Mouse (Mus musculus) forebrain, embryonic 10.5 days (tissue): ENCODE data around the gene Rnf115. TPM values are rescaled to one million over a fixed set of nuclear protein-coding genes. Genes with fewer than 3 reads are reported as not detected.
A peak's percentile ranks its signal among the peaks of the same experiment; 100 is the strongest.

Source experiments
- DNase-seq: peaks from one replicate; pipeline ENCODE4 v3.0.0-alpha.2; 2017; ENCODE audit warnings: low spot score; ENCODE audit errors: extremely low spot score
- H3K27ac ChIP-seq: fragments of 300-500 bp; sonication (generic); 2 replicates; pipeline ENCODE4 v1.5.1; 2016; ENCODE audit warnings: mild to moderate bottlenecking
- H3K27me3 ChIP-seq: fragments of 300-500 bp; sonication (generic); 2 replicates; pipeline ENCODE4 v1.6.1; 2016; ENCODE audit warnings: mild to moderate bottlenecking; ENCODE audit not compliant: poor library complexity, severe bottlenecking
- H3K36me3 ChIP-seq: fragments of 300-500 bp; sonication (generic); replicated peaks from 2 replicates; pipeline ENCODE4 v1.6.1; 2016; ENCODE audit warnings: mild to moderate bottlenecking, moderate library complexity
- H3K4me1 ChIP-seq: fragments of 300-500 bp; sonication (generic); 2 replicates; pipeline ENCODE4 v1.6.1; 2016
- H3K4me3 ChIP-seq: fragments of 300-500 bp; sonication (generic); 2 replicates; pipeline ENCODE4 v1.5.1; 2016; ENCODE audit warnings: mild to moderate bottlenecking, moderate library complexity
- H3K9me3 ChIP-seq: fragments of 300-500 bp; sonication (generic); 2 replicates; pipeline ENCODE4 v1.6.1; 2016; ENCODE audit warnings: mild to moderate bottlenecking, moderate library complexity
- WGBS: fragments of 180-500 bp; shearing (Covaris S2); methylation state at CpG from one replicate; pipeline ENCODE4 v1.1.7; 2016; 5-methylcytosine and 5-hydroxymethylcytosine counted together
- polyA plus RNA-seq: library from polyadenylated mRNA; unstranded; fragments of >200 nt; fragmentation: Nextera tagmentation; extraction: Ambion mirVana; gene quantifications from 2 replicates; pipeline ENCODE4 v1.2.1, GENCODE M21; 2016

Gene Rnf115
- polyA plus RNA-seq, 1 experiment from 2014 or later, result 70.5 TPM

DNA sequence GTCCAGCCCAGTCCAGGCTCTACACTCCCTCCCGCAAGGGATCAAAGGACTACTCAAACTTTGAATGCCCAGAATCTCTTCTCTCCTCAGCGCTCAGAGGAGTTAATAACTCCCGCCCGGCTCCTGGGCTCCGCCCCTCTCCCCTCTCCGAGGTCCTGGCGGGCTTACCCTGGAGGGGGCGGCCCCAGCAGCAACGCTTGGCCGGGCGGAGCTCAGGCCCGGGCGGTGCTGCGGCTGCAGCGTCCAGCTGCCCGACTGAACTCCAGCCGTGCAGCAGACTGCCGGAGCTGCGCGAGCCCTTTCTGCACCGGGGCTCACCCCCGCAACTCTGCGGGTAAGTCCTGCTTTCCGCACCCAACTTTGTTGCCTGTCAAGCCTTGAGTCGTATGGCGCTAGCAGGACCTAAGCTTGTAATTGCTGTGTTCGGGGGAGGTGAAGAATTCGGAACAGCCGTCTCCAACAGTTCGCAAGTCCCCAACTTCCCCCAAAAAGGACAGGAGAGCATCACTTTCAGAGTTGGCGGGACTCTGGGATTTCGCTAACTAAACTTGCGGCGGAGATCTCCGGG lies 31.2 kb upstream of the Rnf115 start, which contains the start of gene Pias3:
Gene Pias3 (plus strand): TSS at position 187 of the 568 bp plus-strand sequence.
- Histone ChIP-seq H3K27me3 (no peaks in the 10 kb centered on the region), H3K4me1 (peaks cover 54% of the 10 kb centered on the region), H3K9me3 (no peaks in the 10 kb centered on the region), H3K36me3 (peaks cover 20% of the 10 kb centered on the region), H3K4me3 (peak within 1 kb of the TSS; percentile 86), H3K27ac (peak within 1 kb of the TSS; percentile 98)
- under 1% methylated on average over 35 of the region's 35 CpGs for WGBS
- DNase-seq, result peak; percentile 84

DNA sequence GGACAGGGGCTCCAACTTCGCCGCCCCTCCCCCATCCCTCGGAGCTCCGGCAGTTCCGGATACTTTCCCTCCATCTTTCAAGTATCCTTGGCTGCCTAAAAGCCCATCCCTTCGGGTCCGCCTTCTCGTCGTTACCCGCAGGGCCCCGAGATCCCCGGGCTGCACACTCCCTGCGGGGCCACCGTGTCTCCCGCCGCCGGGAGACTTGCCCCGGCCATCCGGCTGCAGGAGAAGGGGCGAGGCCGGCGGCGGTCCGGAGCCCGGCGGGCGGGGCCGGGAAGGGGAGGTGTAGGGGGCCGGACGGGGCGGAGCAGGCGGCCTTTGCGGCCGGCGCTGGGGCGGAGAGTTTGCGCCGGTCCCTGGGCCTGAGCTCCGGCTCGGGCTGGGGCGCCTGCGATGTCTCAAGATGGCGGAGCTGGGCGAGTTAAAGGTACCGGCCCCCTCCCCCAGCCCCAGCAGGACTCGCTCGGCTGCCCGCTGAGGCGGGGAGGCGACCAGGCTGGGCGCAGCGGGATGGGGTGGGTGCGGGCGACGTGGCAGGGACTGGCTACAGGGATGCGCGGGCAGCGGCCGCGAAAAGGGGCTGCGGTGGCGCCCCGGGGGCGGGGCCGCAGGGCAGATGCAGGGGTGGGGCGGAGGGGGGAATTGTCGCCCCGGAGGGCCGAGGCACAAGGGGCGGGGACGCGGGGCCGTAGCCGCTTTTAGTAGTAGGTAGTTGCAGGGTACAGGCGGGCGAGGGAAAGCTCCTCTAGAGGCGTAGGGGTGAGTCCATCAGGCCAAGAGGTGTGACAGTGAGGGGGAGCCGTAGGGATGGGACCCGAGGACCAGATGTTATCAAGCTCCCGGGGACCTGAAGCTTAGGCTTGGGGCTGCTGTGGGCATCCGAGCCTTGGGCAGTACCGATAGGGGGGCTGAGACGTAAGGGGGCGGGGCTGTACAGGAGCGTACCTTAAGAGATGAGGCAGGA lies 30.4 kb upstream of the Rnf115 start:
- Histone ChIP-seq H3K4me3 (peak overlapping the region; percentile 86), H3K36me3 (peaks cover 28% of the 10 kb centered on the region), H3K4me1 (peaks cover 54% of the 10 kb centered on the region), H3K27me3 (no peaks in the 10 kb centered on the region), H3K9me3 (no peaks in the 10 kb centered on the region), H3K27ac (peak overlapping the region; percentile 98)
- WGBS, result under 1% methylated on average over 85 of the region's 85 CpGs
- peak; percentile 88 for DNase-seq

DNA sequence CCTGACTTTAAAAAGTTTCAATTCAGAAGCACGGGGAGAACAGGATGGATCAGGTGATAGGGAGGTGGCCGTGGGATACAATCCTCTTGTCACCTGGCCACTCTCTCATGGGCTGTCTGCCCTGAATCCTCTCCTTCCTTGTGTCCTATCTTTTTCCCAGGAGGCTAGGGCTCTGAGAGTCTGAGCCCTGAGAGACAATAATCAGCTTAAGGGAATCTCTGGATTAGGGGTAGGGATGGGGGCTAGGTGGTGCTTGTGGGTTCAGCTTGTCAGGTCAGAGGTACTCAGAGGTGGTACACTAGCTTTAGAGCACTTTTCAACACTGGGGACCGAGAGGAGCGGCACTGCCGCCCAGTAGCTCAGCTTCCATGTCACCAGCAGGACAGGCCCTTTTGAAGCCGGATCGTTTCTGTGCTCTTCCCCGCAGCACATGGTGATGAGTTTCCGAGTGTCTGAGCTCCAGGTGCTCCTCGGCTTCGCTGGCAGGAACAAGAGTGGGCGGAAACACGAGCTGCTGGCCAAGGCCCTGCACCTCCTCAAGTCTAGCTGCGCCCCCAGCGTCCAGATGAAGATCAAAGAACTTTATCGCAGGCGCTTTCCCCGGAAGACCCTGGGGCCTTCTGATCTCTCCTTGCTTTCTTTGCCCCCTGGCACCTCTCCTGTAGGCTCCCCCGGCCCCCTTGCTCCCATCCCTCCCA lies 28.3 kb upstream of the Rnf115 start:
- no peak for DNase-seq
- H3K27me3 ChIP-seq, result no peaks in the 10 kb centered on the region
- H3K4me3 ChIP-seq, result no peak overlapping the region
- peaks cover 47% of the 10 kb centered on the region for H3K4me1 ChIP-seq
- no peak overlapping the region for H3K27ac ChIP-seq
- H3K9me3 ChIP-seq, result no peaks in the 10 kb centered on the region
- 54% methylated on average over 19 of the region's 19 CpGs for WGBS
- peaks cover 47% of the 10 kb centered on the region for H3K36me3 ChIP-seq

DNA sequence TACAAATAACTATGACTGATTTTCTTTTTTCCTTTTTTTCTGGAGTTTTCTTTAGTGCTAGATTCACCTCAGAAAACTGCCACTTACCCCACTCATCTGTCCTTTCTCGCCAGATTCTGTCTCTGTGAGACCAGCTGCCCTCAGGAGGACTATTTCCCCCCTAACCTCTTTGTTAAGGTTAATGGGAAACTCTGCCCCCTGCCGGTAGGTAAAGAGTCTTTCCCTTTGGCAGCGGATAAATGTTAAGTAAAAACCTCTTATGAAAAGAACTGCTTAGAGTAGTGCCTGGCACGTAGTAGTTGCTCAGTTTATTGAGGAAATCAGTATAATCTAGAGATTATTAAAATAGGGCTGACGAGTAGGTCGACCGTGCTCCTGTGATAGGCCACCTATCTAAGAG lies 27.1 kb upstream of the Rnf115 start:
- H3K27me3 ChIP-seq, result no peaks in the 10 kb centered on the region
- H3K36me3 ChIP-seq, result peaks cover 60% of the 10 kb centered on the region
- no peak overlapping the region for H3K27ac ChIP-seq
- H3K4me3 ChIP-seq, result no peak overlapping the region
- no peak for DNase-seq
- 56% methylated on average over 7 of the region's 7 CpGs for WGBS
- no peaks in the 10 kb centered on the region for H3K9me3 ChIP-seq
- peaks cover 46% of the 10 kb centered on the region for H3K4me1 ChIP-seq

DNA sequence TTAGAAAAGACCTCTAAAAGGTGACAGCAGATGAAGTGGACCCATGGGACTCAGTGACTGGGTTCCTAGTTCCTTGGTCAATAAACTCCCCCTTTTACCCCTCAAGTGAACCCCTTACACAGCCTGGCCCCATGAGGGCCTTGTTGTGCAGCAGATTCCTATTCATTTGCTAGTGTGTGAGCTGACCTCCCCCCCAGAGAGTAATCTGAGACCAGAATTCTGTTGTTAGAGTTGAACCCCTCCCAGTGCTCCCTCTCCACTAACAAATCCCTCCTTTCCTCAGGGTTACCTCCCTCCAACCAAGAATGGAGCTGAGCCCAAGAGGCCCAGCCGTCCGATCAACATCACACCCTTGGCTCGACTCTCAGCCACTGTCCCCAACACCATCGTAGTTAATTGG lies 26.5 kb upstream of the Rnf115 start:
- WGBS, result 94% methylated on average over 4 of the region's 4 CpGs
- Histone ChIP-seq H3K4me1 (peaks cover 39% of the 10 kb centered on the region), H3K27ac (no peak overlapping the region), H3K36me3 (peaks cover 66% of the 10 kb centered on the region), H3K4me3 (no peak overlapping the region), H3K9me3 (no peaks in the 10 kb centered on the region), H3K27me3 (no peaks in the 10 kb centered on the region)
- no peak for DNase-seq

DNA sequence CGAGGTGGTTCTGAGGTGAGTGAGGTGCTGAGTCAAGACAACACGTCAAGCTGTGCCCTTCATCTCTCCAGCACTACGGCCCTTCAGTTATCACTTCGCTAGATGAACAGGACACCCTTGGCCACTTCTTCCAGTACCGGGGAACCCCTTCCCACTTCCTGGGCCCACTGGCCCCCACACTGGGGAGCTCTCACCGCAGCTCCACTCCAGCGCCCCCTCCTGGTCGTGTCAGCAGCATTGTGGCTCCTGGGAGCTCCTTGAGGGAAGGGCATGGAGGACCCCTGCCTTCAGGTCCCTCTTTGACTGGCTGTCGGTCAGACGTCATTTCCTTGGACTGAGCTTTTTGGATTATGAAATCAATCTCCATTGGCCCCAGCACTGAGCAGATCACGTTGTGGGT lies 22.7 kb upstream of the Rnf115 start:
- Histone ChIP-seq H3K9me3 (no peaks in the 10 kb centered on the region), H3K4me1 (peaks cover 18% of the 10 kb centered on the region), H3K27me3 (peaks cover 16% of the 10 kb centered on the region), H3K4me3 (no peak overlapping the region), H3K27ac (no peak overlapping the region), H3K36me3 (peaks cover 67% of the 10 kb centered on the region)
- WGBS, result 75% methylated on average over 11 of the region's 11 CpGs
- DNase-seq, result no peak

DNA sequence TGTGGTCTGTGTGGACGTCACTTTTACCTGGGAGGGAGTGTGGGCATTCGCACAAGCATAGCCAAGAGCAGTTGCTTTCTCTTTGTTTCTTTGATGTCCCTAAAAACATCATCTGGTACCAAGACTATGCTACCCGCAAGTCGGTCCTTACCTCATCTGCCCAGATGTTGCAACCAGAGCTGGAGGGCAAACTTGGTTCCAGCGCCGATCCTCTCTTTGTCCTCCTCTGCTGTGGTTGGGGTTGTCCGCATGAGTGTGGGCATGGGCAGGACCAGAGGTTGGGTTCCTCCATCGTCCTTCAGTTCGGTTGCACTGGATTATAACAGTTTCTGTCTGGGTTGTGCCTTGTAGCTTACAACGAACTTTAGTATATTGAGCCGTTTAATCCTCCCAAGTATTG lies 21.2 kb upstream of the Rnf115 start:
- H3K27me3 ChIP-seq, result peaks cover 16% of the 10 kb centered on the region
- H3K4me3 ChIP-seq, result no peak overlapping the region
- H3K4me1 ChIP-seq, result peaks cover 12% of the 10 kb centered on the region
- DNase-seq, result no peak
- peaks cover 67% of the 10 kb centered on the region for H3K36me3 ChIP-seq
- 93% methylated on average over 11 of the region's 11 CpGs for WGBS
- no peaks in the 10 kb centered on the region for H3K9me3 ChIP-seq
- H3K27ac ChIP-seq, result no peak overlapping the region

DNA sequence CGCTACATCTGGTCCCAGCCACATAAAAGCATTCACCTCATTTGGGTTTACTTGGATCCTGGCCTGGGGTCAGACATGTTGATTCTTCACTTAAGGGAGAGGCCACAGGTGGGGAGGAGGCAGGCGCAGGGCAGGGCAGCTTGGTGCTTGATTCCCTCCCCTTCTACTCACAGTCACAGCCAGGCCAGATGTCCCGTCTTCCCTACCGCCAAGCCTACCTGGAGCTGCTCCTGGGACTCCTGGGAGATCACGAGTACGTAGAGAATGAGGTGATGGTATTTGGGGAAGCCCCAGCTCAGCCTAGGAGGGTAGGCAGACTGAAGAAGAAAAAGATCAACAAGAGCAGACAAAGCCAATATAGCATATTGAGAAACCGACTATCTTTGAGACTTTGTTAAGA lies 20.5 kb upstream of the Rnf115 start:
- peaks cover 67% of the 10 kb centered on the region for H3K36me3 ChIP-seq
- DNase-seq, result no peak
- H3K27me3 ChIP-seq, result peaks cover 16% of the 10 kb centered on the region
- no peaks in the 10 kb centered on the region for H3K9me3 ChIP-seq
- 81% methylated on average over 7 of the region's 7 CpGs for WGBS
- H3K4me3 ChIP-seq, result no peak overlapping the region
- H3K27ac ChIP-seq, result no peak overlapping the region
- peaks cover 12% of the 10 kb centered on the region for H3K4me1 ChIP-seq

DNA sequence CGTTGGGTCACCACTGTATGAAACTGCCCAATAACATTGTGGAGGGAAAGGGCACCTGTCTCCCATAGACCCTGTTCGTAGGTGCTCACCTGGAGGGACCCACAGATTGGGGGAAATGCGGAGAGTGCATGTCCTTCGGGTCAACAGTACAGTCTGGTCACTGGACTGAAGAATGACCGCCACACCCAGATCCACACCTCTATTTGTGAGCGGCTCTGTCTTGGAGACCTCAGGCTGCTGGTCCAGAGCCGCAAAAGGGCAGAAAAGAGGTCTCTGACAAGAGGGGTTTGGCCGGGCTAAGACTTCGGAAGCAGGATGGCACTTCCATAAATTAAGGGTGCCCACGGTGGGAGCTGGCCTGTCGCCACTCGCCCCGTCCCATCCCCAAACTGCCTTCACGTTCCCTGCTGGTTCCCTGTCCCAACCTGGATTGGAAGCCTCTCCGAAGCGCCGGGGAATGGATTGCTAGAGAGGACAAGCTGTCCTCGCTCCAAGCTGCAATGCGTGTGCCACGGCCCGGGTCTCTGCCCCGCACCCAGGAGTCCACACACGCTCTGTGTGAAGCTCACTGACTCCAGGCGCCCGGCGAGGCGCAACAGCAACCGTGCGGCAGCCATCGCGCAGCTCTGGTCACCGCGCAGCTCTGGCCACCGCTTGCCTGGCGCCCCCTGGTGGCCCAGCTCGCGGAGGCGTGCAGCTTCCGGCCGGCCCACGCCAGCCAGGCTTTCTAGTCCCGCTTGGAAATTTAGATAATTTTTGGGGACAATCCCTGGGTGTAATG lies 19.4 kb upstream of the Rnf115 start, which contains the start of gene Nudt17:
Gene Nudt17 (minus strand): TSS at position 660 of the 781 bp plus-strand sequence.
- peak within 1 kb of the TSS; percentile 79 for H3K27ac ChIP-seq
- no peaks in the 10 kb centered on the region for H3K9me3 ChIP-seq
- H3K36me3 ChIP-seq, result peaks cover 68% of the 10 kb centered on the region
- peak within 1 kb of the TSS; percentile 62 for H3K4me3 ChIP-seq
- WGBS, result 6% methylated on average over 42 of the region's 42 CpGs
- peak; percentile 77 for DNase-seq
- H3K4me1 ChIP-seq, result peaks cover 12% of the 10 kb centered on the region
- peaks cover 16% of the 10 kb centered on the region for H3K27me3 ChIP-seq

DNA sequence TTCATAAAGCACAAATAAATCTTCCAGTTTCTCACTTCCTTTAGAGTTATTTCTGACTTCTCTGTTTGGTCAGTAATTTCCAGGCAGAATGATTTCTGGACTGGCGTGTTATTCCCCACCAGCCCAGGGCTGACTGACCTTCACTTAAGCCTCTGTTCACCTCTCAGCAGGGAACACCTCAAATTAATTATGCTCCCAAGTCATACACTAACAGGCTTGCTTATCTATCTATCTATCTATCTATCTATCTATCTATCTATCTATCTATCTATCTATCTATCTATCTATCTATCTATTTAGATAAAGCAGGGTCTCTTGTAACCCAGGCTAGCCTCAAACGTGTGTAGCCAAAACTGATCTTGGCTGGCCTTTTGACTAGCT lies 18.8 kb upstream of the Rnf115 start:
- no peaks in the 10 kb centered on the region for H3K9me3 ChIP-seq
- peaks cover 12% of the 10 kb centered on the region for H3K4me1 ChIP-seq
- H3K36me3 ChIP-seq, result peaks cover 68% of the 10 kb centered on the region
- H3K4me3 ChIP-seq, result peak overlapping the region; percentile 62
- no peak for DNase-seq
- no peak overlapping the region for H3K27ac ChIP-seq
- 55% methylated on average over 2 of the region's 2 CpGs for WGBS
- H3K27me3 ChIP-seq, result peaks cover 16% of the 10 kb centered on the region

DNA sequence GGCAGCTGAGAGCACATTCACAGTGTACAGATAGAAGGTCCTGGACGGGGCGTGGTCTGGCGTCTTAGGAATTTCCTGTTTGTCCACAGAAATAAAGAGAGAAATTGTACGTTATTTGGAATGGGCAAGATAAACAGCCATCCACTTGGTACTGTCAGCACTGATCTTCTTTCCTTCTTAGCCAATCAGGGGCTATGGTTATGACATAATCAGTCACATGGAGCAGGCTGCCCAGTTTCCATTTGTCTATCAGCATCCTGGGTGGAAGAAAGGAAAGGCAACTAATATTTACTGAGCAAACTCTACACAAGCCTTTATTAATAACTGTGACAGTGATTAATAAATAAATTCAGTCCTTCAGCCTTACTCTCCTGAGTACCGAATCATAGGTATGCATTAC lies 13.2 kb upstream of the Rnf115 start:
- WGBS, result 87% methylated on average over 5 of the region's 5 CpGs
- Histone ChIP-seq H3K36me3 (peaks cover 94% of the 10 kb centered on the region), H3K27ac (no peak overlapping the region), H3K9me3 (no peaks in the 10 kb centered on the region), H3K4me3 (no peak overlapping the region), H3K4me1 (peaks cover 4% of the 10 kb centered on the region), H3K27me3 (no peaks in the 10 kb centered on the region)
- DNase-seq, result no peak

DNA sequence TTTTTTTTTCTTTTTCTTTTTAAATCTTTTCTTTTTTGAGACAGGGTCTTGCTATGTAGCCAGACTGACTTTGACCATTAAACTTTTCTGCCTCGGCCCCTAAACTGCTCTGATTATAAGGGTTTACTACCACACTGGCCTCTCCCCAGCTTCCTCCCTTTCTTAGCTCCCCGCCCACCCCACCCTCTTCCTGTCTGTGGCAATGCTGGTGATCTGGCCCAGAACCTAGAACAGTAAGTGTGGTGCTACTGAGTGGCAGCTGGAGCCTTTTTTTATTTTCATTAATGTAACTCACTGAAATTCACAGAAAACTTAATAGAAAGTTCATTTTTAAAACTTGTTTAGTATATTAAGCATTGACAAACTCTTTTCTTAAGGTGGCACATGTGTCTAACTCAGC lies 11.6 kb upstream of the Rnf115 start:
- H3K27ac ChIP-seq, result no peak overlapping the region
- no peaks in the 10 kb centered on the region for H3K9me3 ChIP-seq
- H3K36me3 ChIP-seq, result peaks cover 90% of the 10 kb centered on the region
- peaks cover 11% of the 10 kb centered on the region for H3K4me1 ChIP-seq
- 89% methylated on average over 2 of the region's 2 CpGs for WGBS
- DNase-seq, result no peak
- no peaks in the 10 kb centered on the region for H3K27me3 ChIP-seq
- no peak overlapping the region for H3K4me3 ChIP-seq
